Mouse (Mus musculus): ENCODE results near the gene Plcg2. TPM values are rescaled to one million over a fixed set of nuclear protein-coding genes. Genes with fewer than 3 reads are reported as not detected.

Plcg2 gene
- polyA plus RNA-seq, 1 experiment from 2014 or later, result 1.2 TPM

DNA sequence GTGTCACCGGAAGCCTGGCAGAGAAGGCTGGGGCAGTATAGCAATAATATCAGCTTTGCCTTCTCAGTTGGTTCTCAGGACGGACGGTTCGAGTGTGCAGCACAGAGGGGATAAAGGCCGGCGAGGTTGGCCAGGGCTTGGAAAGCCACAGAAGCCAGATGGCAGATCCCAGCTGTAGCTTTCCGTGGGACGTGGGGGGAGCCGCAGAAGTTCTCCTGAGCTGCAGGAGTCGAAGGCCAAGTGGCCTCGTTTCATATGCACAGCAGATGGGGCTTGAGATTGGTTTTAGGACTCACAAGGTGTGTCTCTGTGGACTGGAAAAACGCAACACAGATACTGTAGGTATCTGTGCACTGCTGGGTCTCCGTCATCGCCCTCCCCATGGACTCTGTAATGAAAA, 106.6 kb downstream of the Plcg2 start:
- DNase-seq (no peak), ATAC-seq (ENCODE audit: low FRiP score, low TSS enrichment) (no peak)
- Histone ChIP-seq H3K27me3 (ENCODE audit: control insufficient read depth, insufficient read depth, low read length) (no peaks in the 10 kb centered on the region), H3K4me2 (ENCODE audit: low read length) (no peak overlapping the region), H3K27ac (replicated peaks; ENCODE audit: low read depth, low read length) (no peak overlapping the region), H3K9ac (replicated peaks; ENCODE audit: low read length) (no peak overlapping the region), H3K4me1 (ENCODE audit: control insufficient read depth, insufficient read depth, low read length) (no peaks in the 10 kb centered on the region), H3K9me3 (ENCODE audit: control insufficient read depth, low read length) (no peaks in the 10 kb centered on the region), H3K4me3 (replicated peaks; ENCODE audit: low read depth, low read length) (no peak overlapping the region), H3K36me3 (ENCODE audit: control insufficient read depth, insufficient read depth, low read length) (no peaks in the 10 kb centered on the region)
- 85% methylated on average over 14 of the region's 14 CpGs for WGBS

DNA sequence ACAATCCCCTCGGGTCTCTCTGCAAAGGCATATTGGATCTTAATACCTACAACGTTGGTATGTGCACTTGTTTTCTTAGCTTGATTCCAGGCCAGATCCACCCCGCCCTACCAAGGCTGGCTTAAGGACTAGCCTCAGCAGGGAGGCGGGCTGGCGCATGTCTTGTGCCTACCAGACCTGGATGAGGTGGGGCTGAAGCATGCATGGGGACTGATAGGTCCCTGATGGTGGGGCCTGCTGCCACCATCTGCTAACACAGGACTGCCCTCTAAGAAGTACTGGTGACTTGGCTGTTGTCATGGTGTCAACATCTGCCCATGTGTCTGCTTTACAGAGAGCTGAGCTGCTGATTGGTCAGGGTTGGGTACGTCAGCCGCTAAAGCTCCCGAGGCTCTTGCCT, 107.1 kb downstream of the Plcg2 start:
- Histone ChIP-seq H3K36me3 (ENCODE audit: control insufficient read depth, insufficient read depth, low read length) (no peaks in the 10 kb centered on the region), H3K27ac (replicated peaks; ENCODE audit: low read depth, low read length) (no peak overlapping the region), H3K4me3 (replicated peaks; ENCODE audit: low read depth, low read length) (no peak overlapping the region), H3K4me1 (ENCODE audit: control insufficient read depth, insufficient read depth, low read length) (no peaks in the 10 kb centered on the region), H3K4me2 (ENCODE audit: low read length) (no peak overlapping the region), H3K9me3 (ENCODE audit: control insufficient read depth, low read length) (no peaks in the 10 kb centered on the region), H3K9ac (replicated peaks; ENCODE audit: low read length) (no peak overlapping the region), H3K27me3 (ENCODE audit: control insufficient read depth, insufficient read depth, low read length) (no peaks in the 10 kb centered on the region)
- ATAC-seq (ENCODE audit: low FRiP score, low TSS enrichment) (no peak), DNase-seq (no peak)
- WGBS, result 86% methylated on average over 8 of the region's 8 CpGs

- Histone ChIP-seq H3K9ac (replicated peaks; ENCODE audit: low read length) (no peak overlapping the region), H3K27ac (replicated peaks; ENCODE audit: low read depth, low read length) (no peak overlapping the region), H3K36me3 (ENCODE audit: control insufficient read depth, insufficient read depth, low read length) (no peaks in the 10 kb centered on the region), H3K4me2 (ENCODE audit: low read length) (no peak overlapping the region), H3K4me1 (ENCODE audit: control insufficient read depth, insufficient read depth, low read length) (no peaks in the 10 kb centered on the region), H3K4me3 (replicated peaks; ENCODE audit: low read depth, low read length) (no peak overlapping the region), H3K9me3 (ENCODE audit: control insufficient read depth, low read length) (no peaks in the 10 kb centered on the region), H3K27me3 (ENCODE audit: control insufficient read depth, insufficient read depth, low read length) (no peaks in the 10 kb centered on the region)
- 94% methylated on average over 10 of the region's 10 CpGs for WGBS
- no peak for ATAC-seq (ENCODE audit: low FRiP score, low TSS enrichment)
- DNase-seq, result no peak
These were observed 112.4 kb downstream of the Plcg2 start for GRCm38 (mm10) chr8:117610506-117610905.

DNA sequence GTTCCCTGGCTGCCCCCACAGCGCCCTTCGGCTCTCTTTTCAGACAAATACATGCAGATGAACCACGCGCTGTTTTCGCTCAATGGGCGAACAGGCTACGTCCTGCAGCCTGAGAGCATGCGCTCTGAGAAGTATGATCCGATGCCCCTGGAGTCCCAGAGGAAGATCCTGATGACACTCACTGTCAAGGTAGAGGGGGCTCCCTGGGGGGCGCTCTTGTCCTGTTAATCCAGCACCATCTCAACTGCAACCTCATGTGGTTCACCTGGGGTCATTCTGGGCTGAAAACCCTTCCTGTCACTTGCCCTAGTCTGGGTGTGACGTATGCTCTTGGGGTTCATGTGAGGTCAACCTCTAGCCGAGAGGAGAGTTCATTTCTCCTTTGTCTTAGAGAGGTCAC, 114.8 kb downstream of the Plcg2 start:
- WGBS, result 86% methylated on average over 12 of the region's 12 CpGs
- Histone ChIP-seq H3K27me3 (ENCODE audit: control insufficient read depth, insufficient read depth, low read length) (no peaks in the 10 kb centered on the region), H3K27ac (replicated peaks; ENCODE audit: low read depth, low read length) (no peak overlapping the region), H3K4me3 (replicated peaks; ENCODE audit: low read depth, low read length) (no peak overlapping the region), H3K9ac (replicated peaks; ENCODE audit: low read length) (no peak overlapping the region), H3K36me3 (ENCODE audit: control insufficient read depth, insufficient read depth, low read length) (no peaks in the 10 kb centered on the region), H3K4me1 (ENCODE audit: control insufficient read depth, insufficient read depth, low read length) (no peaks in the 10 kb centered on the region), H3K4me2 (ENCODE audit: low read length) (no peak overlapping the region), H3K9me3 (ENCODE audit: control insufficient read depth, low read length) (peaks cover 5% of the 10 kb centered on the region; the same call in 1 of the 2 replicates)
- ATAC-seq (ENCODE audit: low FRiP score, low TSS enrichment) (no peak), DNase-seq (no peak)

GRCm38 (mm10) chr8:117626040-117626838, 128.1 kb downstream of the Plcg2 start:
- H3K9ac ChIP-seq (replicated peaks; ENCODE audit: low read length), result no peak overlapping the region
- DNase-seq, result peak; percentile 89
- no peak overlapping the region for H3K4me2 ChIP-seq (ENCODE audit: low read length)
- 68% methylated on average over 14 of the region's 14 CpGs for WGBS
- no peak for ATAC-seq (ENCODE audit: low FRiP score, low TSS enrichment)
- no peak overlapping the region for H3K4me3 ChIP-seq (replicated peaks; ENCODE audit: low read depth, low read length)
- H3K9me3 ChIP-seq (ENCODE audit: control insufficient read depth, low read length), result no peaks in the 10 kb centered on the region
- H3K27ac ChIP-seq (replicated peaks; ENCODE audit: low read depth, low read length), result no peak overlapping the region
- no peaks in the 10 kb centered on the region for H3K36me3 ChIP-seq (ENCODE audit: control insufficient read depth, insufficient read depth, low read length)
- no peaks in the 10 kb centered on the region for H3K4me1 ChIP-seq (ENCODE audit: control insufficient read depth, insufficient read depth, low read length)
- no peaks in the 10 kb centered on the region for H3K27me3 ChIP-seq (ENCODE audit: control insufficient read depth, insufficient read depth, low read length)

- Histone ChIP-seq H3K9ac (replicated peaks; ENCODE audit: low read length) (no peak overlapping the region), H3K4me1 (ENCODE audit: control insufficient read depth, insufficient read depth, low read length) (no peaks in the 10 kb centered on the region), H3K4me2 (ENCODE audit: low read length) (no peak overlapping the region), H3K36me3 (ENCODE audit: control insufficient read depth, insufficient read depth, low read length) (no peaks in the 10 kb centered on the region), H3K9me3 (ENCODE audit: control insufficient read depth, low read length) (no peaks in the 10 kb centered on the region), H3K27me3 (ENCODE audit: control insufficient read depth, insufficient read depth, low read length) (no peaks in the 10 kb centered on the region), H3K27ac (replicated peaks; ENCODE audit: low read depth, low read length) (no peak overlapping the region), H3K4me3 (replicated peaks; ENCODE audit: low read depth, low read length) (no peak overlapping the region)
- ATAC-seq (ENCODE audit: low FRiP score, low TSS enrichment), result no peak
- WGBS, result 70% methylated on average over 9 of the region's 9 CpGs
- no peak for DNase-seq
These were observed 129.0 kb downstream of the Plcg2 start for GRCm38 (mm10) chr8:117627096-117627495.

DNA sequence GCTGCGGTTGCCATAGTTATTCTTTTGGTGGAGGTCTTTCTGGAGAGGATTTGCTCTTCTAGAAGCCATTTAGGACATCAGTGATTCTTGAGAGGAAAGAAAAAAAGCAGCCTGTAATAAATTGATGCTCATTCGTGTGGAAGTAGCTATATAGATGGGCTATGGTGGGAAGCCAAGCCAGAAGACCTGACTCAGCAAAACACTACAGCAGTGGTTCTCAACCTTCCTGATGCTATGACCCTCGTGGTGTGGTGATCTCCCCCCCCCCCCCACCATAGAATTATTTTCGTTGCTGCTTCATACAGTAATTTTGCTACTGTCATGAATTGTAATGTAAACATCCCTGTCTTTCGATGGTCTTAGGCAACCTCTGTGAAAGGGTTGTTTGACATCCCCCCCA, 134.4 kb downstream of the Plcg2 start:
- Histone ChIP-seq H3K27me3 (ENCODE audit: control insufficient read depth, insufficient read depth, low read length) (no peaks in the 10 kb centered on the region), H3K36me3 (ENCODE audit: control insufficient read depth, insufficient read depth, low read length) (no peaks in the 10 kb centered on the region), H3K4me3 (replicated peaks; ENCODE audit: low read depth, low read length) (no peak overlapping the region), H3K27ac (replicated peaks; ENCODE audit: low read depth, low read length) (no peak overlapping the region), H3K9me3 (ENCODE audit: control insufficient read depth, low read length) (no peaks in the 10 kb centered on the region), H3K4me1 (ENCODE audit: control insufficient read depth, insufficient read depth, low read length) (no peaks in the 10 kb centered on the region), H3K4me2 (ENCODE audit: low read length) (no peak overlapping the region), H3K9ac (replicated peaks; ENCODE audit: low read length) (no peak overlapping the region)
- 85% methylated on average over 5 of the region's 5 CpGs for WGBS
- DNase-seq, result no peak
- ATAC-seq (ENCODE audit: low FRiP score, low TSS enrichment), result no peak

DNA sequence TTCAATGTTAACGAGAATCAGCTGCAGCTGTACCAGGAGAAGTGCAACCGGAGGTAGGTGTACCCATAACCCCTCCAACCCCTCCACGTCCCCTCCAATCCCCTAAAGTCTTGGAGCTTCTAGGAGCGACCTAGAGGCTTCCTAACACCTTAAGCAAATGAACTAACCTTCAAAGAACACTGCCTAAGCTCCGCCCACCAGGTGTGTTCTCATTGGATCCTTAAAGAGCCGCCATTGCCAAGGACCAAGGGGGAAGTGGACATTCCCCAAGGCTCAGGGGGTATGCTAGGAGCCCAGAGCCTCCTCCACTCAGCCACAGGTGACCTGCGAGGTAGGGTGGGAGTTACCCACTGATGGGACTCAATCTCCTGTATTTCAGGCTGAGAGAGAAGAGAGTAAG, 136.3 kb downstream of the Plcg2 start:
- 88% methylated on average over 7 of the region's 7 CpGs for WGBS
- Histone ChIP-seq H3K9ac (replicated peaks; ENCODE audit: low read length) (no peak overlapping the region), H3K36me3 (ENCODE audit: control insufficient read depth, insufficient read depth, low read length) (no peaks in the 10 kb centered on the region), H3K27ac (replicated peaks; ENCODE audit: low read depth, low read length) (no peak overlapping the region), H3K27me3 (ENCODE audit: control insufficient read depth, insufficient read depth, low read length) (no peaks in the 10 kb centered on the region), H3K4me2 (ENCODE audit: low read length) (no peak overlapping the region), H3K4me1 (ENCODE audit: control insufficient read depth, insufficient read depth, low read length) (no peaks in the 10 kb centered on the region), H3K9me3 (ENCODE audit: control insufficient read depth, low read length) (no peaks in the 10 kb centered on the region), H3K4me3 (replicated peaks; ENCODE audit: low read depth, low read length) (no peak overlapping the region)
- DNase-seq (no peak), ATAC-seq (ENCODE audit: low FRiP score, low TSS enrichment) (no peak)

DNA sequence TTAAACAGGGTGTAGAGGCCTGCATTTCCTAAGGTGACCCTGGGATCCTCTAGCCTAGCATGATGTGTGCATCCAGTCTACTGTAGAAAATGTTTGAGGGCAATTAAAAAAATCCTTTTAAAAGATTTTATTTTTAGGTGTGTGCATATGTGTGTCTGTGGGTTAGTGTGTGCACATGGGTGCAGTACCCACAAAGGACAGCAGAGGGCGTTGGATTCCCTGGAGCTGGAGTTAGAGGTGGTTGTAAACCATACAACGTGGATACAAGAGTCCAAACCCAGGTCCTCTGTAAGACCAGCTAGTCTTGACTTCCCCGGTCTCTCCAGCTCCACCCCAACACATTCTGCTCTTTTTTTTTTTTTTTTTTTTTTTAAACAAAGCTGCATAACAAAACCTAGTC, 139.4 kb downstream of the Plcg2 start:
- no peak overlapping the region for H3K4me3 ChIP-seq (replicated peaks; ENCODE audit: low read depth, low read length)
- no peak overlapping the region for H3K9ac ChIP-seq (replicated peaks; ENCODE audit: low read length)
- H3K27me3 ChIP-seq (ENCODE audit: control insufficient read depth, insufficient read depth, low read length), result no peaks in the 10 kb centered on the region
- no peak for ATAC-seq (ENCODE audit: low FRiP score, low TSS enrichment)
- H3K27ac ChIP-seq (replicated peaks; ENCODE audit: low read depth, low read length), result no peak overlapping the region
- no peaks in the 10 kb centered on the region for H3K9me3 ChIP-seq (ENCODE audit: control insufficient read depth, low read length)
- DNase-seq, result no peak
- no peaks in the 10 kb centered on the region for H3K36me3 ChIP-seq (ENCODE audit: control insufficient read depth, insufficient read depth, low read length)
- H3K4me2 ChIP-seq (ENCODE audit: low read length), result no peak overlapping the region
- H3K4me1 ChIP-seq (ENCODE audit: control insufficient read depth, insufficient read depth, low read length), result no peaks in the 10 kb centered on the region
- 60% methylated on average over 3 of the region's 3 CpGs for WGBS

Data from midbrain, embryonic 14.5 days (tissue).